Mouse (Mus musculus) liver, adult 2 months (tissue): Measurements from ENCODE around the gene Dmgdh.

ENCODE experiments used
- CTCF ChIP-seq: fragments of 200-500 bp; IDR thresholded peaks from 2 replicates; pipeline ENCODE4 v1.5.1; 2011; ENCODE audit warnings: low read depth, low read length, control low read depth
- POLR2A ChIP-seq: fragments of 200-500 bp; IDR thresholded peaks from 2 replicates; pipeline ENCODE4 v1.6.1; 2011; ENCODE audit warnings: low read length, control low read depth; ENCODE audit not compliant: insufficient read depth; ENCODE audit errors: extremely low read depth

GRCm38 (mm10) chr13:93717113-93717512, 42.9 kb downstream of the Dmgdh start:
- no peak for TF ChIP-seq CTCF
- no peak for TF ChIP-seq POLR2A
